Mouse (Mus musculus) cerebellum, postnatal 14 days (tissue): ENCODE results near the gene Efnb2.

Experiments
- DNase-seq, 2 experiments: peaks; one replicate each; pipeline ENCODE4 v3.0.0; 2021; ENCODE audit warnings: mixed read lengths in 2 of 2

Efnb2 gene

DNA sequence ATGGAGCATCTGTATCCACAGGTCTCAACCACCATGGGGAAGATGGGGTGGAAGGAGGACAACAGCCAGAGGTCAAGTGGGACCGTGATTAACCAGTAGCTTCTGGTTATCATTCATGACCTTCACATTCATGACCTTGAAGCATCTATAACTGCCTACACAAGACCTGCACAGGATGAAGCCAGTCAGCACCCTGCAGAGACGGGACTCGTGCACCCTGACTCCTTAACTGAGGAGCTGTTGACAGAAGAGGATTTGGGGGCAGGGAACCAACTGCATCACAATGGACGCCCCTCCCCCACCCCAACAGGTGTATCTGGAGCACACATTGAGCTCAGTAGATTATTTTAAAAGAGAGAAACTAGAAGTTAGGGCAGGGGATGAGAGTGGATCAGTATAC lies 49.1 kb downstream of the Efnb2 start:
- no peak for DNase-seq

DNA sequence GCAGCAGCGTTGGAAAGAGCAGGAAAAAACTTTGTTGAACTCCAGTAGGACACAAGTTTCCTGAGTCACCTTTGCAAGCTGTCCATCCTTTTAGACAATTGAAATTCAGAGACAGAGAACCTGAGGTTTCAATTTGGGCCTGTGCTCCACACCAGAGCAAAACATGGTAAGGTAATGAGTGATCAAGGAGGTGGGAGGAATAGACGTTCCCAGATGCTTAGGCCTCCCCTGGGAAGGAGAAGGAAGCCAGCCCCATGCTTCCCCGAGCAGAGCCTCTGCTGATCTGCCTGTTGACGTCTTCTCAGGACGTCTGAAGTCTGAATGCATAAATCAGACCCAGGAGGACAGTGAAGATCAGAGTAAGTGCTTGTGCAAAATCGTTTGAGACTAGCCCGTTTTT lies 51.3 kb downstream of the Efnb2 start:
- DNase-seq = no peak

DNA sequence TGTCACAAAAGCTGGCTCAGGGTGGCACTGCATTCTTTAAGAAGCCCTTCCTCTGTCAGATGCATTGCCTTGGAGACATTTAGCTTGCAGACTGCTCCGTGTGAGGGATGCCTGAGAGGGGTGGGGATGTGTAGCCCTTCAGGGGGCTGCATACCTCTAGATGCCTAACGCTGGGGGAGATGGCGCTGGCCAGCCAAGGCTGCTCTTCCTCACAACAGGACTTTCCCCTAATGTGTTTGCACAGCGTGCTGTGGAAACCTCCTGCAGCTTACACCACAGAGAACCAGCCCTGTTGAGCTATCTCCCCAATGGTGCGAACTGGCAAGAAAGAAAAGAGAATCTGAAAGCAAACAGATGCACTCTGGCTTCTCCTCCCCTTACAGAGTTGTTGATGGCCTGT lies 51.9 kb downstream of the Efnb2 start:
- DNase-seq = no peak

DNA sequence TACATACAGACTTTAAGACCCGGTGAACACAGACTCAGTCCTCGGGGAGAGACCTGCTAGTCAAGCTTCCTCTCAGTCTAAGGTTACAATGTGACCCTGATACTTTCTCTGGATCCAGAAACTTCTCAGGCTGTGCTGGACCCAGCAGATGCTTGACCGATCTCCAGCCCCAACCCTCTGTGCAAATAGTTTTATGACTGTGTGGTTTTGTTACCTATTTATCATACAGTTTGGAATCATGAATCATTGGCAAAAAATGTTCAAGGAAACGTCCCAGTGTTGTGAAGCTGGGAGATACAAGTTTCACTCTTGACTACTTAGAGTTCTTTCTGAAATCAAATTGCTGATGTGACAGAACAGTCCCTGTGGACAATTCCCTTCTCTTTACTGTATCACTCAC lies 55.4 kb downstream of the Efnb2 start:
- no peak for DNase-seq

DNA sequence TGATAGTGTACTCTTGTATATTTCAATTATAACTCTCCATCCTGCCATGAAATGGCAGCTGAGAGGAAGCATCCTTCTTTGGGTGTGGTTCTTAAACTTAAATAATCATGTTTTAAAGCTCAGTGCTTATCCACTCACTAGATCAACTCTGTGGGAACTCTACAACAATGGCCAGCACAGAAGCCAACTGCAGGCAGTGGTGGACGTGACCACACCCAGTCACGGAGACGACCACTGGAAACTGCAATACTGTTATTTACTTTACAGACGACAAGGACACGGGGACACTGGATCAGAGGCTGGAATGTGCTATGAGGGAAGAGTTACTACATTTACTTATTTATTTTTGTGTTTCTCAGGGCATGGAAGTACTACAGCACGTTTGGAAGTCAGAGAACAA lies 57.2 kb downstream of the Efnb2 start:
- DNase-seq = no peak

DNA sequence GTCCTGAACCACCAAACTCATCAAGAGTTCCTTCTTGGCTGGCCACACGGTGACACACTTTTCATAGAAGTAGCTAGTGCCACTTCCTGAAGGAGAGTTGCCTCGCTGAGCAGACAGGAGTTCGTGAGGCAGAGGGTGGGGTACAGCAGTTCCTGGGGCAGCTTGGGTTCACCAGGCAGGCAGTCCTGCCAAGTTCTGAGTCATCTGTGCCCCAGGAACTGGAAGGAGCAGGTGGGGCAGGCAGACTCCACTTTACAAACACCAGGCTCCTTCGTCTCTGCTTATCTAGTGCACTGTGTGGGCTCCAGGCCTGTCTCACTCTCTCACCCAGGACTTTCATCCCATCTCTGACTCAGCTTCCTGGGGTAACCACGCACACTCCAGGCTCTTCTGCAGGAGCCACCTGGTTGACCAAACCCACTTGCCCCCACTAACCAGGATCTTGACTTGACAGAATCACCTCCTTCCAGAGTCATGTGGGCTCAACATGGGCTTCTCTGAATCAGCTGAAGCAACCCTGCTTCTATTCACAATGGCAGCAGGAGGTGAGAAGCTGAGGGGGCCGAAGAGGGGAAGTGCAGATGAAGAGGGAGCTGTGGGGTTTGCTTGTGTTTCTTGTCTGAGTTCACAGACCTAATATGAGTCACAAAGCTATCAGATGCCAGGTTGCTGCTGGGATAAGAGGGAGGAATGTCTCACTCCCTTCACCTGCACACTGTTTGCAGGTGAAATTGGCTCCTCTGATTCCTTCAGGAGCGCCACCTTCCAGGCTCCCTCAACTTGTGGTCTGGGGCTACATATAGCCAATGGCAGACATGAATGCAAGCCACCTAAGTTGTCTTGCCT lies 58.2 kb downstream of the Efnb2 start:
- no peak for DNase-seq

DNA sequence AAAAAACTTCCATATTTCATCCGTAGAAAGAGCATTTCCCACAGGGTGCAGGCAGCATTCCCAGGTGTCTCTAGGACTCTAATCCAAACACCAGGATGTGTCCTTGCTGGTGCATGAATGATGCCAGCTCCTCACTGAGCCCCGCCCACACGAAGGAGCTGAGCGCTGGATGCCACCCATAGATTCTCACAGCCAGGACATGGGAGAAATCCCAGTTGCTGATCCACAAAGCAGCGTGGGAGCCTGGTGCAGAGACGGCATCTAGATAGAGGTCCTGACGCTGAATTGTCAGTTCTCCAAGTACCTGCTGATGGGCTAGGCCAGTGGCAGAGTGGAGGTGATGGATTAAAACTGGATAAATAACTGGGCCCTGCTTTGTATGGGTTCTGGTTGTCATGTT lies 61.1 kb downstream of the Efnb2 start:
- DNase-seq = no peak

DNA sequence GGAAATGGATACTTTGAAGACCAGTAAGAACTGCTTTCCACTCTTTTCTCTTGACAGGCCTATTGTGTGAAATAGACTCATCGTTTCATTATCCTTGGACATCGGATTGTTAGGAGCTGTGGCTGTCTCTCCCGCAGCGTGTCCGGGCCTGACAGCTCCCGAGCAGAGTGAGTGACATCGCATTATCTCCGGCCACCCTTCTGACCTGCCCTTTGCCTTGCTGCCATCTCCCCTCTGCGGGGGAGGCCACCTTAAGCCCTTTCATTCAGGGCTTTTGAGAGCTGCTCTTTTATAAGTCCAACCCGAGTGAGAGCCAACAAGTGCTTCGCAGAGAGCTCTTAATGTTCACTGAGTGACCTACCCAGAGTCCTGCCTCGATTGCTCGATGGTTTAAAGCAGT lies 63.6 kb downstream of the Efnb2 start:
- DNase-seq = no peak

DNA sequence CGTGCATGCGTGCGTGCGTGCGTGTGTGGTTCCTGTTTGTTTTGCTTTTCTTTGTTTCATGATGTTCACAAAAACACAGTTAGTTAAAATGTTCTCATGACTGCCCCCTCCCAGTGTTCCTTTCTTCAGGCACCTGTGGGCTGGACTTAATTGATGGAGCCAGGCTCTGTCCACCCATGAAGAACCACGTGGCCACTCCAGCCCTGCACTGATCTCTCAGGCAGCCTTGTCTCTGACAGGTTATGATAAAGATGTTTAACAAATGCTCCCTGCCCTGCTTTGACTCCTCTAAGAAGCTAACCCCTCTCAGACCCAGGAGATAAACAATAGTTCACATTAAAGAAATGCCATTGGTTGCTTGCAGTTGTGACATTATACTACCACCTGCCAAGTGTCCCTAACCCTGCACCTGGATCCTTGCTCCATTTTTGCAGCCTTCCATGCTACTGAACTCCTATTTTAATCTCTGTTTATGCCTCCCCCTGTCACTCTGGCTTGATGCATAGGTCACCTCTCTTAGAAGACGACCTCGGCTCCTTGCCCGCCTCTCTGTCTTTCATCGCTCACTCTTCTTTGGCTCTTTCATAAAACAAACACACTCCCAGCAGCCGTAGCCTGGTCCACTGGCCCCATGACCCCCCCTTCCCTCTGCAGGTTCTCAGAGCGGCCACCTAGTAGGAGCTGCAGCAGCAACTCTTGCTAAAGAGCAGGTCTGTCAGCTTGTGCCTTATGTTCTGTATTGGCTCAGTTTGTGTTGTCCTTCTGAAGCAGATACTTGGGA lies 65.0 kb downstream of the Efnb2 start:
- no peak for DNase-seq

DNA sequence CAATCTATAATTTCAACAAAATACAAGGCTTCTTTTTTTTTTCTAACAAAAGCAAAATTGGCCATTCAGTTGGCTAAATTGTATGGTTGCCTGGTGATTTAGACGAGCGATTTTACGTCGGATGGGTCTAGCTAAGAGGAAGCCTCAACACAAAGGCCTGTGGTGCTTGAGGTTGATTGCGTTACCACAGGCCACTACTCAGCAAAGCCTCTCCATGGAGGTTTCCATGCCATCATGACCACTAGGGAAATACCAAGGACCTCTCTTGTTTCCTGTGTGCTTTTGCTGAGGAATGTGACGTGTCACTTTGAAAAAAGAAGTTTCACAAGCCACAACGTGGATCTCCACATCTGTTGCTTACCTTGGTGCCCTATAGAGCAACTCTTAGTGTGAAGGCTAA lies 67.2 kb downstream of the Efnb2 start:
- DNase-seq = no peak

DNA sequence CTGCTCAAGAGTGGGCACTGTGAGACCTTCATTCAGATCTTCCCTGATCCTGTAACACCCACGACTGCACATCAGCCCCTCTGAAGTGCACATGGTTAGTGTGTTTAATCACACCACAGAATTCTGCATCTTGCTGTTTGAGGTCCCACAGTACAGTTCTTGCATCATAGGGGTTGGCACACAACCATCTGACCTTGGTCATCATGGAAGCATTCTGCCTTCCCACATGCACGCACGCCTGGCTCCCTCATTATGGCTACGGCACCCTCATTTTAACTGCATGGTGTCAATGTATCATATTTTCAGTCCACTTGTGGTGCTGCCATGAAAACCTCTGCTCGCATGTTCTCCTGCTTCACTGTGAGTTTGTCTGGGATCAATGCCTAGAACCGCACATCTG lies 67.7 kb downstream of the Efnb2 start:
- DNase-seq = no peak

DNA sequence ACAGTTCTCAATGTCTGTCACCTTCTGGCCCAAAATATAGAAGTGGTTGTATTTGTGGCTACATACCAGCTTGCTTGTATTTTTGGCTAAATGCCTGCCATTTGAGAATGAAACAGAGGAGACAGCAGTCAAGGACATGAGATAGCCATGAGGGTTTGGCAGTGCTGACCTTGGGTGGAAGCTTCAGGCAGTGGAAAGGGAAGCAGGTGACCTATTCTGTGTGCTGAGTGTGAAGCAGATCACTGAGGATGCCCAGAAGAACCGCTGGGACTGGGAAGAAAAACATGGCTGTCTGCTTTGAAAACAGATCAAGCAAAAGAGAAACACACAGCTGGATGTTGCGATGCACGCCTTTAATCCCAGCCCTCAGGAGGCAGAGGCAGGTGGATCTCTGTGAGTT lies 68.7 kb downstream of the Efnb2 start:
- no peak for DNase-seq

DNA sequence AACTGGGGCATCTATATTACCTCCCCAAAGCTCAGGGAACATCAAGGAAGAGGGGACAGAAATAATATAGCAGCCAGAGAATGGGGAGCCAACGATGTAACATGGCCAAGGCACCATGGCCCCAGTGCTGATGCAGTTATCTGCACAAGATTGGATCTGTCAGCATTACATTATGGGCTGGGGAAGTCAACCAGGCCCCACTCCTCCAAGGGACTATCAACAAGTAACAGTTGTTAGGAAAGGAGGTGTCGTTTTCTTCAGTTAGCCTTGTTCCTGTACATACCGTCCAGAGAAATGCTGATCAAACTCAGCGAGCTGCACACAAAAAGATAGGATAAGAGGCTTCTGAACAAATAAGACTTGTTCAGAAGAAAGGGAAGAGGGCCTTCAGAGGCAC lies 77.1 kb downstream of the Efnb2 start:
- DNase-seq = no peak

DNA sequence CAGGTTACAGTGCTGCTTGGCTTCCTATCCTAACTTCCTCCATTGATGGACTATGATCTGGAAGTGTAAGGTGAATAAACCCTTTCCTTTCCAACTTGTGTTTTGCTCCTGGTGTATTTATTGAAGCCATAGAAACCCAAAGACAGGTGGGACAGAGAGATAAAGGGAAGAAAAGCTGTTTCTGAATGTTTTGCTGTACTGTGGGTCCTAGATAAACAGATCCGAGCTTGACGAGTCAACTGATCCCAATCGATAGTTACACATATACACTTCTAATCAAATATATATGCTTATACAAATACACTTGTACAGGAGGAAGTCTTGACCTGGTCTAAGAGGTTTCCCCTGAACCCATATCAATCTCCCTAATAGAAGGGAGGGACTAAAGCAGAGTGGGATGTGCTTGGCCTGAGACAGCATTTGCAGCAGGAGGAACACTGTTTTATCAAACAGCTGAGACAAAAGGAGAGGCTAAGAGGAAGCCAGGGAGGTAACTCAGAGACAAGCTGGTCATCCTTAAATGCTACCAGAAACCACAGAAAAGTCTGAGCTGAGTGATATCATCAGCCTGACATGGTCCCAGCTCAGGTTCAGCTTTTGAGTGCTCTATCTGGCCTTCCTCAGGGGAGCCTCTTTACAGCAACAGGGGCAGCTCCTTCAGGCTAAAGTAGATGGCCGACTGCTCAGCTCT lies 77.6 kb downstream of the Efnb2 start:
- DNase-seq = no peak

DNA sequence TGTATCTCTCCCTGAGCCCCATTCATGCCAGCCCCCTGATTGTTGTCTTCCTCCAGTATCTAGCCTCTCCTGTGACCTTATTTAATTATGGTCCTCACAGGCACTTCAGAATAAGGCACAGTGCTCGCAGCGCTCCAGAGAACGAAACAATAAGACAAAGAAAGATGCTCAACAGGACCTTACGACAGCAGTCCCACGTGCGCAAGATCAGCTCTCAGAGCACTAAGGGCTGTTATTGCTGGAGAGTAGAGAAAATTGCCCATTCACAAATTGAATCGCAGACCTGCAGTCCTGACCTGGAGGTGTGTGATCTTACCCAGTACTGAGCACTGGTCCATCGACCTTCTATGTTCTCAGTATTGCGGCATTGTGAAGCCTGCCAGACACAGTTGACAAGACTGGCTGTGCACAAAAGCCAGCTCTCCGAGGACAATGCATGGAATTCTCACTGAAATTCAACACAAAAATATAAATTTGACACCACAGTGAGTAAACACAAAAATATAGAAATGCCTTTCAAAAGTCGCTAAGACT lies 83.2 kb downstream of the Efnb2 start:
- no peak for DNase-seq

DNA sequence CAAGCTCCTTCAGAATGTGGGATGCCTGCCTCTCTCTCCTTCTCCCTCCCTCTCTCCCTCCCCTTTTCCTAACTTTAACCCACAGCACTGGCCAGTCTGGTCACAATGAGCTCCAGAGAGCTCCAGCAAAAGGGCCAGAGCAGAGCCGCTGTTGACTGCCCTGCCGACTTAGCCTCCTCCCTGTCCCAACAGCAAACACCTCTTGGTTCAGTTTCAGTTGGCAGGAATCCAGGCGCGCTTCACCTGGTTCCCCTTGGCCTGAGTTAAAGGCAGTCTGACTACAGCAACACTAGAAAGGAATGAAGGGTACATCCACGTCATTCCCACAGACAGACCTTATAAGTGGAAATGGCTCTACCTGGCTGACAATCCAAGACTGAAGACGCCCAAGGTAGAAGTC lies 84.2 kb downstream of the Efnb2 start:
- peak in 1 of 2 experiments; percentile 15 for DNase-seq

DNA sequence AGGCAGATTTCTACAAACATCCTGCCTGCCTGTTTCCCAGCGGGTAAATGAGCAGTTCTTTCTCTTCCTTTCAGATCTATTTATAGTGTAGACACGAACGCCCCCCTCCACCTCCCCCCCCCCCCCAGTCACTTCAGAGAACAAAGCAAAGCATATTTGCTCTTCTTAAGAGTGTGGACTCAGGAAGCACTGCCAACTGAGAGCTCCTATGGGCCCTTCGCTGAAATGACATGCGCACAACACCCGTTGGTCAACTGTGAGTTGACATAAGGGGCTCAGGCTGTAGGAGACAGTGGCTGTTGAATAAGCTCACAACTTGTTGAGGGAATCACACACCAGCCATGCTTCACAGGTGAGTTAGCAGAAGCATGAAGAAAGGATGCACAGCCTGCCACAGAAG lies 84.8 kb downstream of the Efnb2 start:
- no peak for DNase-seq

DNA sequence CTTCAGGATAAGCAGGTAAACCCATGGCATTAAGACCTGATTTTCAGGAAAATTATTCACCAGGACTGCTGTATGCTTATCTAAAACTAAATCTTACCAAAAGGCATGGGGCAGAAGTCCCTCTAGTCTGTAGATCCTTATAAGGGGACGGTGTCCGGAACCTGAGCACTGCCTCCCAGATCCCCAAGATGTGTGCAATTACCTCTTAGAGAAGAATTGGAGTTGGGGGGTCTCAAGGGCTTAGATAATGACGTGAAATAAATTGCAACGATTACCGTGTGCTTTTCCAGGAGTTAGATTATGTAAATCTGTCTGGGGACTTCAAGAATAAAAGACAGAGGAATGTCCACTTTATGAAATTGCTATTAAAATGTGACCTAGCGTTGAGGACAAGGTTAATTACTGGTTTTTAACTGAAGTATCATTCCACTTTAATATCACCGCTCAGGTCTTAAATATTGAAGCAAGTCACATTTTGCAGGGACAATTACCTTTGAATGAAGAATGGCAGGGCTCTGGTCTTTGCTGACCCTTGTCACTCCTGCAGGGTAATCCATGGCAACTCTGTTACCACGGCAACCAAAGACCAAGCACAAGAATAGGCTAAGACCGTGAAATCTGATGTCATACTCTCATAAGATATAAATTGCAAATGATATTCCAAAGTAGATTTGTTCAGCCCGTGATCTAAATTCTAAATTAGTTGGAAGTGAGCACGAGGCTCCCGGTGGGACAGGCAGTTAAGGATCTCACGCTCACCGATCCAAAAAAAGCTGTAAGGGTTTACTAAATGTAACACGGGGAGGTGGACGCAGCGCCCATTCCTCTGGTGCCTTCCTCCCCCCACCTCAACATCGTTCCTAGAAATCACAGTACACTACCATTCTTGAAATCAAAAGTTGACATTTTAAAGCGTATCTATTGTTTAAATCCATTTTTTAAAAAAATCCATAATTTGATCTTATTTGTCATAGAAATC lies 86.2 kb downstream of the Efnb2 start:
- peak in 1 of 2 experiments; percentile 22 for DNase-seq

DNA sequence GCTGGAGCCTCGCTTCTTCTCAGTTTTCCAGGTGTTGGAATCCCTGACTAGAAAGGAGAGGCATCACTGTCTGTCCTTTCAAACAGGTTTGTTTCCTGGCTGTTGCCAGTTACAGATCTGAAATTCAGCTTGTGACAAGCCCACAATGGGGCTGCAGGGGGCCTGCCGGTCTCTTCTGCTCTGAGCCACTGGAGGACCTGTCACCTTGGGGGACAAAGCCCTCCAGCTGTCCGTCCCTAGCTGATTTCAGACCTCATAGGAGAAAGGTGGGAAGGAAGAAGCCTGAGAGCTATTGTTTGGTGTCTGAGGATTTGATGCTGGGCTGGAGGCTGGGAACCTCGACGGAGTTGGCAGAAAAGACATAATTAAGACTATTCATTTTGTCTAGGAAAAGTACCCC lies 88.8 kb downstream of the Efnb2 start:
- no peak for DNase-seq

DNA sequence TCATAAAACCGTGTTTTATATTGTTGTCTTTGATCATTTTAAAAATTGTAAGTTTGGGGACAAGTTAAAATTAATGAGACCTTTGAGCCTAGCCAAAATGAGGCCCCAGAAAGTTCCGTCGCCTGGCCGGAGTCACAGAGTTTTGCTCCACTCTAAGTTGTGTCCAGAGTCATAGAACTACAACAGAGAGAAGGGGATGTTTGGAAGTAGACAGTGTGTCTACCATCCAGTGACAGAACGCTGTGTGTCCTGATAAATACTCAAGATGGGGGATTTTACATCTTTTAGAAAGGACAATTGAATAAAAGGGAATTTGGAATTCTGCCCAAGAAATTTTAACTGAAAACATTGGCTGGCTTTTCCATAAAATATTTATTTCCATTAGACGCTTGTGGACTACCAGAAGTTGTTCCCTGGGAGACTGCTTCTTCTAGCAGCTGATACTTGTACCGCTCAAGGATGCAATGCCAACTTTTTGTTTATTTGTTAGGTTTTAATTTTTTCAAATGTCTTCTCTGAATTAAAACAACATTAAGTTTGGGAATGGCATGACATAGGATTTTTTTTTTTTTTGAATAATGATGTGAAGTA lies 89.3 kb downstream of the Efnb2 start:
- DNase-seq = no peak

DNA sequence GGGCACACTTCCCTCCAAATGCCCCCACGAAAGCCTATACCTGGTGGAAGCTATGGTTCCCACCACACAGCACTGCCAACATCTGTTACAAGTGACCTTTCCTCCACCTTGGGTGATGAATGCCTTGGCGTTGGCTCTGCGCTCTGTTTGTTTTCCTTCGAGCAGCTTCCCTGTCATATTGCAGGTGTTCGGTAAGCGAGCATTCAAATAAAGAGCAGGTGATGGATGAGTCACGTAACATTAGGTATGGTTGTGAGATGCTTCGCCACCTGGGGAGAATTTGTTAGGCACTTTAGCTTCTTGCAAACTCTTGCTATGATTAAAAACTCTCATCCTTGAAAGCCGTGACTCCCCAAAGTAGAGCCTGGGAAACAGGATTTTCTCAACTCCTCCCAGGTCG lies 91.8 kb downstream of the Efnb2 start:
- no peak for DNase-seq
